Mouse (Mus musculus) forebrain, embryonic 11.5 days (tissue): ENCODE results near the gene Atf1. TPM values are rescaled to one million over a fixed set of nuclear protein-coding genes. Genes with fewer than 3 reads are reported as not detected.
"Not testable (repeated sequence)": the region's sequence is repeated elsewhere in the genome, so short reads cannot be mapped to it uniquely, and the experiment has no call there.

Source experiments
- ATAC-seq: fragments of 200-750 bp; cut with Nextera tagmentation; replicated peaks from 2 replicates; pipeline ENCODE4 v1.8.0; 2017; ENCODE audit warnings: moderate TSS enrichment; ENCODE audit not compliant: low FRiP score
- DNase-seq: peaks from one replicate; pipeline ENCODE4 v3.0.0-alpha.2; 2017; ENCODE audit warnings: low spot score
- H3K27ac ChIP-seq: fragments of 300-500 bp; sonication (generic); 2 replicates; pipeline ENCODE4 v1.5.1; 2014; ENCODE audit warnings: low read depth, low read length
- H3K27me3 ChIP-seq: fragments of 300-500 bp; sonication (generic); 2 replicates; pipeline ENCODE4 v1.6.1; 2014; ENCODE audit warnings: mild to moderate bottlenecking, low read length, mixed read lengths; ENCODE audit not compliant: control insufficient read depth, insufficient read depth
- H3K36me3 ChIP-seq: fragments of 300-500 bp; sonication (generic); 2 replicates; pipeline ENCODE4 v1.6.1; 2014; ENCODE audit warnings: mild to moderate bottlenecking, low read length, moderate library complexity, mixed read lengths; ENCODE audit not compliant: control insufficient read depth, insufficient read depth
- H3K4me1 ChIP-seq: fragments of 300-500 bp; sonication (generic); replicated peaks from 2 replicates; pipeline ENCODE4 v1.6.1; 2014; ENCODE audit warnings: low read length, mixed read lengths; ENCODE audit not compliant: control insufficient read depth, insufficient read depth
- H3K4me2 ChIP-seq: fragments of 300-500 bp; sonication (generic); 2 replicates; pipeline ENCODE4 v1.6.1; 2014; ENCODE audit warnings: low read depth, mild to moderate bottlenecking, low read length, moderate library complexity, mixed read lengths; ENCODE audit not compliant: severe bottlenecking
- H3K4me3 ChIP-seq: fragments of 300-500 bp; sonication (generic); 2 replicates; pipeline ENCODE4 v1.5.1; 2014; ENCODE audit warnings: low read depth, low read length
- H3K9ac ChIP-seq: fragments of 300-500 bp; sonication (generic); 2 replicates; pipeline ENCODE4 v1.6.1; 2014; ENCODE audit warnings: low read length
- H3K9me3 ChIP-seq: fragments of 300-500 bp; sonication (generic); 2 replicates; pipeline ENCODE4 v1.6.1; 2016; ENCODE audit warnings: low read length, mixed read lengths; ENCODE audit not compliant: control insufficient read depth
- whole genome bisulfite sequencing: fragments of 180-500 bp; shearing (Covaris S2); extraction: QIAGEN DNeasy Blood & Tissue Kit; methylation state at CpG from one replicate; pipeline ENCODE4 v1.1.7; 2014; 5-methylcytosine and 5-hydroxymethylcytosine counted together
- polyA plus RNA-seq: library from polyadenylated mRNA; unstranded; fragments of >200 nt; fragmentation: Nextera tagmentation; extraction: Ambion mirVana; gene quantifications from 2 replicates; pipeline ENCODE4 v1.2.1, GENCODE M21; 2014

Atf1 gene
- polyA plus RNA-seq, 1 experiment from 2014 or later, result 45.5 TPM

- Histone ChIP-seq H3K27me3 (no peaks in the 10 kb centered on the region), H3K9ac (no peak overlapping the region), H3K27ac (no peak overlapping the region), H3K4me2 (no peak overlapping the region), H3K9me3 (no peaks in the 10 kb centered on the region), H3K36me3 (peaks cover 12% of the 10 kb centered on the region; the same call in 1 of the 2 replicates), H3K4me3 (no peak overlapping the region), H3K4me1 (no peaks in the 10 kb centered on the region)
- 95% methylated on average over 7 of the region's 7 CpGs for WGBS
- ATAC-seq, result no peak
- DNase-seq, result no peak
Observed at GRCm38 (mm10) chr15:100258646-100259425, 31.2 kb downstream of the Atf1 start.

GRCm38 (mm10) chr15:100260351-100260750 is 32.7 kb downstream of the Atf1 start:
- not testable (repeated sequence) for H3K4me1 ChIP-seq, H3K36me3 ChIP-seq, H3K9me3 ChIP-seq, DNase-seq, H3K9ac ChIP-seq, H3K4me2 ChIP-seq, H3K27me3 ChIP-seq, H3K27ac ChIP-seq, ATAC-seq, H3K4me3 ChIP-seq
- WGBS, result 93% methylated on average over 6 of the region's 7 CpGs

GRCm38 (mm10) chr15:100263246-100263905 is 35.8 kb downstream of the Atf1 start:
- 23% methylated on average over 4 of the region's 4 CpGs for WGBS
- Histone ChIP-seq H3K4me2 (no peak overlapping the region), H3K36me3 (0 out of 2 replicates have a peak, but pooled peaks cover 4% of the 10 kb centered on the region), H3K9ac (no peak overlapping the region), H3K4me3 (no peak overlapping the region), H3K9me3 (no peaks in the 10 kb centered on the region), H3K4me1 (no peaks in the 10 kb centered on the region), H3K27me3 (no peaks in the 10 kb centered on the region), H3K27ac (no peak overlapping the region)
- no peak for DNase-seq
- no peak for ATAC-seq

GRCm38 (mm10) chr15:100265586-100266325 is 38.1 kb downstream of the Atf1 start:
- no peaks in the 10 kb centered on the region for H3K4me1 ChIP-seq

GRCm38 (mm10) chr15:100268916-100269315 is 41.3 kb downstream of the Atf1 start:
- Histone ChIP-seq H3K4me1 (no peaks in the 10 kb centered on the region), H3K9ac (no peak overlapping the region), H3K9me3 (no peaks in the 10 kb centered on the region), H3K4me2 (no peak overlapping the region), H3K36me3 (no peaks in the 10 kb centered on the region), H3K27ac (no peak overlapping the region), H3K27me3 (no peaks in the 10 kb centered on the region), H3K4me3 (no peak overlapping the region)
- WGBS, result 82% methylated on average over 2 of the region's 2 CpGs
- no peak for ATAC-seq
- no peak for DNase-seq

More at GRCm38 (mm10) chr15:100265586-100266325, 38.1 kb downstream of the Atf1 start:
- Histone ChIP-seq H3K4me2 (no peak overlapping the region), H3K9me3 (no peaks in the 10 kb centered on the region), H3K27me3 (no peaks in the 10 kb centered on the region), H3K4me3 (no peak overlapping the region), H3K27ac (no peak overlapping the region), H3K36me3 (no peaks in the 10 kb centered on the region), H3K9ac (no peak overlapping the region)
- DNase-seq, result no peak
- 84% methylated on average over 4 of the region's 5 CpGs for WGBS
- ATAC-seq, result no peak

GRCm38 (mm10) chr15:100269776-100270175 is 42.2 kb downstream of the Atf1 start:
- Histone ChIP-seq H3K4me1 (no peaks in the 10 kb centered on the region), H3K4me3 (no peak overlapping the region), H3K9me3 (no peaks in the 10 kb centered on the region), H3K27me3 (no peaks in the 10 kb centered on the region), H3K9ac (no peak overlapping the region), H3K27ac (no peak overlapping the region), H3K4me2 (no peak overlapping the region), H3K36me3 (no peaks in the 10 kb centered on the region)
- DNase-seq (no peak), ATAC-seq (no peak)
- WGBS, result 7% methylated on average over 9 of the region's 9 CpGs

GRCm38 (mm10) chr15:100270609-100271008 is 43.0 kb downstream of the Atf1 start:
- not testable (repeated sequence) for H3K4me2 ChIP-seq, H3K27ac ChIP-seq, H3K9ac ChIP-seq, H3K4me3 ChIP-seq, H3K9me3 ChIP-seq, H3K4me1 ChIP-seq, DNase-seq, H3K27me3 ChIP-seq, ATAC-seq, H3K36me3 ChIP-seq
- 15% methylated on average over 7 of the region's 7 CpGs for WGBS

- no peak for DNase-seq
- H3K4me3 ChIP-seq, result no peak overlapping the region
- no peaks in the 10 kb centered on the region for H3K36me3 ChIP-seq
- no peak overlapping the region for H3K9ac ChIP-seq
- no peaks in the 10 kb centered on the region for H3K4me1 ChIP-seq
- no peaks in the 10 kb centered on the region for H3K27me3 ChIP-seq
- H3K27ac ChIP-seq, result no peak overlapping the region
- H3K4me2 ChIP-seq, result no peak overlapping the region
- WGBS, result 55% methylated on average over 14 of the region's 14 CpGs
- H3K9me3 ChIP-seq, result no peaks in the 10 kb centered on the region
- ATAC-seq, result no peak
Observed at GRCm38 (mm10) chr15:100271411-100271810, 43.8 kb downstream of the Atf1 start.
